Mouse (Mus musculus) cerebellum, adult (tissue): Measurements from ENCODE around the gene Kalrn.

ENCODE experiments used
- ATAC-seq: cut with Nextera tagmentation; 2 replicates; pipeline ENCODE4 v1.9.2; 2017; ENCODE audit warnings: mild to moderate bottlenecking, moderate library complexity, mixed read lengths; ENCODE audit not compliant: insufficient number of reproducible peaks, low FRiP score, low TSS enrichment

Gene Kalrn

DNA sequence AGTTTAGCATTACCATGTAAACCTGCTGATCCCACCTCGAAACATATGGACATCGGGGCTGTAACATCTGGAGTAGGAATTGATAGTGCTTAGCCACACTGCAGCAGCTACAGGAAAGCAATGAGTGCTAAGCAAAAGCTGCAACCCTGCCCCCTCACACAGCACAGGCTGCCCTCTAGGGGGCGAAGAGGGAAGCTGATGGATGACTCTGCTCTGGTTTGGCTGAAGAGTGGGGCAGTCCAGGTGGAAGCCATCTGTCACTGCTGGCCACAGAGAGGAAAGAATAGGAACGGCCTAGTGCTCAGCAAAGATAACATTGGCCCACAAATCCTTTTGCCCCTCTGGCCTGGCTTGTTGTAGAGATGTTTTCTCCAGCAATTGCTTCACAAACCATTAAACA is 250.8 kb downstream of the Kalrn start:
- peak; percentile 98 for ATAC-seq

DNA sequence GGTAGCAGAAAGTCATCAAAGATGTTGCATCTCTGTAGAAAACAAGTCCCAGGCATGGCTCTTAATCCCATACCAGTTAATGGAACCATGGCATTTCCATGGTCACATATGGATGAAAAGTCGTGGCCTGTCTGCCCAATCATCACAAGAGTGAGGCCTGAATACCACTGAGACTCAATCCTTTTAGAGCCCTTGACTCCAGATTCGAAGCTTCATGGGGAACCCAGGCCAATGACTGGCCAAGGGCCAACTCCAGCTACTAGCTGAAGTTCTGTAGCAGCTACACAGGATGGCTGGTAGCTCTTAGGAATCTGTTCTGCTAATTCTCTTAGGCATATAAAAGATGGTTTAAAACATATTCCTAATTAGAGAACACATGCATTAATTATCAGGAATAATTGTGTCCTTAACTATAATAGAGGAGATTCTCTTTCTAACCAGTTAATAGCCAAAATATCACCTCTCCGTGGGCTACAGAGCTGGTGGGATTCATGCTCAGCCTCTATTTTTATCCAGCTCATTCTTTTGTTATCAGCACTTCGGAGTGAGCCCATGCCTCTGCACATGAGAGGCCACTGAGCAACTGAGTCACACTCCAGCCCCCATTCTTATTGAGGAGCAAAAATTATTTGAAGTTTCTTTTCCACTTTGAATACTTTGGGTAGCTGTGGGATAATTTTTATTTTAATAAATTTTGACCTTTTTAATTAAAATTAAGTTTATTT is 252.1 kb downstream of the Kalrn start:
- ATAC-seq = no peak

DNA sequence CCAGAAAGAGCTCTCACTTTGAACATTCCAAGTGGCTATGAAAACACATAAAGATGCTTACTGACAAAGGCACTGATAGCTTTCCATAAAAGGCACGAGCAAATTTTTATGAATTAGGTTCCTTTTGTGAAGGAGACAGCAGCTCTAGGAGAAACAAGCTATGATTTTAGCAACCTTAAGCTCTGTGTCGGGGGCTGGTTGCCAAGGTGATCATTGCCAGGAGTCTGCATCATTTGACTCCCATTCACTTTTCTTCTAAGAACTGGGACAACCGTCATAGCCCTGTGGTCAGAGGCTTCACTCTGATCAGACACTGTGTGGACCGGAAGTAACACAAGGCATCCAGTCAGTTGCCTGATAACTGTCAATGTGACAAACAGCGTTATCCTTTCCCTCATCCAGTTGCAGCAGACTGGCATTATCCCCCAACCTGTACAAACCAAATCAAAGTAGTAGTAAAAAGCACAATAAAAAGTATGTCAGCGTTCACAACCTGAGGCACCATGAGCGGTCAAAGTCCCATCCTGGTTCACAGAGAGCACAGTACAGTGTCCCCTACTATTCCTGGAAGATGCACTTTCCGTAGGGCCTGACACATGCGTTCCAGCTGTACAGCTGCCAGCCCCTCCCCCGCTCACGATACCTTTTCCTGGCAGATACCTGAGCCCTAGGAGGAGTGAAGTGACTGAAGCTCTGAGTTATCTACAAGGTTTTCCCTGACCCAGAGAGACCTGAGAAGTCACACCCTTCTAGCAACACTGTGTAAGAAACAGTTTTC is 253.1 kb downstream of the Kalrn start:
- ATAC-seq = no peak

GRCm38 (mm10) chr16:34317110-34317509 is 256.2 kb downstream of the Kalrn start:
- ATAC-seq = no peak

DNA sequence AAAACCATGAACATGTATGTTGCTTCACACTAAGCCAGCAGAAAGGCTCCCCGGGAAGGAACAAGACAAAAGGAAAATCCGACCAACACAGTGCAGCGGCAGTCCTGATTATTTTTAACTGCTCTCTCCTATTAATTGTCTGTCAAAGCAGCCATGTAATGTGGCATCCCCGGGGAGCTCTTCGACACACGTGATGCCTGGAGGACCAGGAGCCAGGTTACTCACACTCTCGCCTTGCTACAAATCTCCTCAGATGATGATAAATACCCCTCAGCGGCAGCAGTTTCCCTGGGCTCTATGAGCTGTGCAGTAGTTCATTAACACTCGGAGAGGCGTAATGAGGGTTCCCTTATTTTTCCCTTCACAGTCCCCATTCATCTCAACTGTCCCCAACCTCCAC is 257.1 kb downstream of the Kalrn start:
- no peak for ATAC-seq

GRCm38 (mm10) chr16:34314071-34314470 is 259.3 kb downstream of the Kalrn start:
- no peak for ATAC-seq

DNA sequence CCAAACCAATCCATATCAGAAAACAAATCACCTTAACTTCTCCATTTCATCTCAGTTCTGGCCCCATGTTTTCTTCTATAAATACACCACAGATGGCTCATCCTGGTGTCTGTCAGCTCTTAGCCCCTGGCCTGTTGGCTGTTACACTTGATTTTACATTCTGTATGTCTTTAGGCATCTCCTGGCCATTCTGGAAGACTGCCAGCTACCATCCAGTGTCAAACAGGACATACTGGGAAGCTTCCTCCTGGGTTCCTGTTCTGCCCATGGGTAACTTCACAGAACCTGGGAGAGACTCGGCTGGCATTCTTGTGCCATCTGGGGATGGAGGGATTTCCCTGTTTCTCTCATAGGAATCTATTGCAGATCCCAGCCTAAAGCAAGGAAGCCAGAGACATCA is 261.8 kb downstream of the Kalrn start:
- no peak for ATAC-seq

DNA sequence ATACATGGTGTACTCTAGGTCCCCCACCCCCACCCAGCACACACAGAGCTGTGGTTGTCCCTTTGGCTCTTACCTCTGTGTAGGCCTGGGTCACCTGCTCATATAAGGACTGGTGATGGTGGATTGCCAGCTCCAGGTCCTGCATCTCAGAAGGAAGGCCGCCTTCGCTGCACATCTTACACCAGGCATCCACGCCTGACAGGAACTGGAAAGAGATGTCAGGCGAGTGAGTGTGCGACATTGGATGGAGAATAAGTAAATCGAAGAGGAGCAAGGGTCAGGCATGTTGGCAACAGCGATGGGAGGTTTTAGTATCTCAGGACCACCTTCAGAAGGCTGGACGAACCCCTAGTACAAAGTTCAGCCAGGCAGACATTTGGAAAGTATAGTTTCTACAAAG is 263.0 kb downstream of the Kalrn start:
- ATAC-seq = no peak

DNA sequence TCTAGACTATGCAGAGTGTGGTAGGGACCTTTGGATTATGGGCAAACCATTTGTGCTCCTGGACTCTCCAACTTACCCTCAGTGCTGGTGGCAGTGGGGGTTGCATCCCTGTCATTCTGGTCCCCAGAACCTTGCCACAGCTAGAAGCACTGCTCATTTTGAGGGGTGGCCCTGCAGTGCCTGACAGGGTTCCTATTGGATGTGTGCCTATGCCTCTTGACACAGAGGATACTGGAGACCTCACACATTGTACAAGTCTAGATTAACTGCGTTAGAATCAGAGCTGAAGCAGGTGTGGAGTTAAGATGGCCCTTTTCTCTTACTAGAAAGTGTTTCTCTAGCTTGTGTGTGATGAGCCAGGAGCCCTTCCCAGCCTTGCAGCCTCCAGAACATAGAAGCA is 265.0 kb downstream of the Kalrn start:
- ATAC-seq = no peak

DNA sequence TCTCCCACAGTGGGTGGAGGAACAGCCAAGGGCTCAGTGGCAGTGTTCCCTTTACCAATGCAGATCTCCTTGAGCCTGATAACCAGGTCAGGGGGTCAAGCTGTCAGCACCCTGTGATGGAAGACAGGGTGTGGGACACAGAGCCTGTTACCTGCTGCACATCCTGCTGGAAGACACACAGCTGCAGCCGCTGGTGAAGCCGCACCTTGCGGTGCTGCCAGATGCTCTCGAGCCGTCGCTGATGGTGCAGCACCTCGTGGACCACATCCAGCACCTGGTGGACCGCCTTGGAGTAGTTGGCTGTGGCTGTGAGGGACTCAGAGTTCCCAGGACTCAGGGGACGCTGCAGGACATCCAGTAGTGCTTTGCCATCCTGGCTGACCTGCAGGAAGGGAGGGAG is 265.9 kb downstream of the Kalrn start:
- no peak for ATAC-seq

GRCm38 (mm10) chr16:34305586-34305985 is 267.7 kb downstream of the Kalrn start:
- no peak for ATAC-seq

GRCm38 (mm10) chr16:34303818-34304217 is 269.5 kb downstream of the Kalrn start:
- ATAC-seq = 0 out of 2 replicates have a peak, but pooled peaks have one; percentile 62

- no peak for ATAC-seq
Measured at GRCm38 (mm10) chr16:34302503-34302902, 270.8 kb downstream of the Kalrn start.

GRCm38 (mm10) chr16:34302063-34302462 is 271.3 kb downstream of the Kalrn start:
- ATAC-seq = no peak

- ATAC-seq = no peak
Measured at GRCm38 (mm10) chr16:34299226-34299625, 274.1 kb downstream of the Kalrn start.

DNA sequence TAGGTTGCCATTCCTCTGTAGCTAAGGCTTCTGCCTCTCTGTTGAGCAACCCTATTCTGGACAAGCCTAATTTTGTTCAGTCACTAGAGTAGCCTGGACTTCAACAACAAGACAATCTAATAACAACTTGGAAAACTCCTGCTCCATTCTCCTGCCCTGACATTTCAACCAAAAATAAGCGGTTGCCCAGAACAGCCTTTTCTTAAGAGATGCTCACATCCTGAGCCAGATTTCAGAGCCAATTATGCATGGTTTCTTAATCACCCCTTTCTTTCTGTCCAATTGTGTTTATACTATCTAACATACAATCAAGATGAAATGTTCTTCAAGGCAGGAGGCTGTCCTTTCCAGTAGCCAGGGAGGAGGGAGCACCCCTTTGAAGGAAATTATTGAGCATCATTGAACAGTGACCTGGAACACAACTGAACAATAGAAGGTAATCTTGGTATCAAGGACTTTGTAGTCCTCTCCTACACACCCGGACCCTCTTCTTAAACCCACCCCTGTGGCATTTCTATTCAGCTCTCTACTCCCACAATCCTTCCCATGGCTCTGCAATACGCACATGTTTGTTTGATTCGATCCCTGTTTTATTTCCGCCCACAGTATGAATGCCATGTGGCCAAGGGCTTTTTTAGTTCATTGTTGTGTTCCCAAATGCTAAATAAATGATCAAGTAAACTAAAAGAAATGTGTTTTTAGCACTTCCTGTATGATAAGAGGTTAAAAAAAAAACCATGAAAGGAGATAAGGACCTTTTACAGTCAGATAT is 275.2 kb downstream of the Kalrn start:
- no peak for ATAC-seq

GRCm38 (mm10) chr16:34294568-34294967 is 278.8 kb downstream of the Kalrn start:
- ATAC-seq = no peak

DNA sequence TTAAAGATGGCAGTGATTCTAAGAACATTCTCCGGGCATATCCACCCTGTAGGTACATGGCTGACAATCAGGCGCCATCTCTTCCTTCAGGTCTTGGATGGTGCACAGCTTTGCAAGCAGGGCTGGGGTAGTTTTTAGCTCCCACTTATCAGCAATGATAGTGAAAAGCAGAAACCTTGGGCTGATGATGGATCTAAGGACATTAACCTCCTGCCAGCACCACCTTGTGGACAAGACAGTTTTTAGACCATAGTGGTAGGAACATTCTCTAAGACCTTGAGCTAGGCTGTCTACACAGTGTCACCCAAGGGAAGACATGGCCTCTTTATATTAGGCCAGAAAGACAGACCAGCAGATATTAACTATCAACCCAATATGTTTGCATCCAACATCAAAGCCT is 279.7 kb downstream of the Kalrn start:
- ATAC-seq = no peak

- ATAC-seq = no peak
Measured at GRCm38 (mm10) chr16:34289583-34289982, 283.7 kb downstream of the Kalrn start.

- no peak for ATAC-seq
Measured at GRCm38 (mm10) chr16:34282026-34282425, 291.3 kb downstream of the Kalrn start.
